9 mouse cellular contexts compared by ENCODE assay signal in the genomic region with DNA sequence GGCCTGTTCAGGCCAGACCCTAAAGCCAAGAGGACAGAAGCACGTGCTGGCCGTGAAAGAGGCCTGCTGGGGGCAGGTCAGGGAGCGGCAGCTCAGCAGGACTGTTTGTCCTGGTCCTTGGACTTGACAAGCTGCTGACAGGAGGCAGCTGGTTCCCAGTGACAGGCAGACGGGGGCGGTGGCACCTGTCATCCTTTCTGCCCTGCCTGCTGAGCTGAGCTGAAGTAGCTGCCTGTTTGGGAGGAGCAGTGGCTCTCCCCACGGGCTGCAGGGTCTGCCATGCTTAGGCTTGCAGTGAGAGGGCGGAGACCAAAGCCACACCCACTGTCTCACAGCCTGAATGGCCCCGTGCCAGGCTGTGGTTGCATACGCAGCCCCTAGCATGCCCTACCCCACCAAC. TPM values are rescaled to one million over a fixed set of nuclear protein-coding genes. Genes with fewer than 3 reads are reported as not detected.
DNase-seq lines count a peak whose midpoint lies in the region; ATAC-seq lines count a peak whose summit lies in the region.
"Had no signal": no experiment of that assay in that cellular context is flagged by ENCODE, and none has a peak within 500 bp of the region (broad histone marks: within the 10 kb centered on the region; RNA-seq: fewer than 3 reads in every experiment).

No protein-coding gene starts in this region.

- intact Hi-C loops in heart, postnatal 36 days (cut with DNase I): loop anchor here (2.0 kb wide), 2 partner anchors 22 to 76 kb away; no protein-coding TSS in a partner anchor
- intact Hi-C loops in left cerebral cortex, postnatal 25 days (cut with DNase I): no loop called here

- 0 out of 2 replicates have a peak overlapping the region, but pooled peaks have one; percentile 26 for H3K9ac ChIP-seq in stomach, embryonic 16.5 days (ENCODE audit: low read length)
- H3K9ac ChIP-seq: liver, embryonic 14.5 days had no signal

- peak; percentile 70 for ATAC-seq in frontal cortex, adult (ENCODE audit: low TSS enrichment)
- peak; percentile 77 for ATAC-seq in stomach, embryonic 16.5 days (ENCODE audit: insufficient read depth, low FRiP score)

- H3K4me3 ChIP-seq in stomach, embryonic 16.5 days (replicated peaks; ENCODE audit: low read length): no peak overlapping the region

- no peak overlapping the region for H3K27ac ChIP-seq in stomach, embryonic 16.5 days (ENCODE audit: low read length)
- H3K27ac ChIP-seq: liver, embryonic 14.5 days had no signal

- no peaks in the 10 kb centered on the region for H3K9me3 ChIP-seq in stomach, embryonic 16.5 days (replicated peaks; ENCODE audit: control insufficient read depth, low read length)

- peak; percentile 72 for DNase-seq in NIH3T3 (ENCODE audit: low read depth)
- peak; percentile 78 for DNase-seq in cerebellum, adult 9-10 months
- peak; percentile 44 to 56 for DNase-seq in heart, postnatal 36 days
- peak; percentile 42 to 53 for DNase-seq in left cerebral cortex, postnatal 25 days (ENCODE audit: low spot score in 2 of 2)
- DNase-seq in mesoderm, embryonic 11.5 days (ENCODE audit: low read depth, low spot score): peak; percentile 43
- DNase-seq in B cell, adult 2 months: no peak

- no peaks in the 10 kb centered on the region for H3K36me3 ChIP-seq in stomach, embryonic 16.5 days (ENCODE audit: control insufficient read depth, insufficient read depth, low read length)

- WGBS in stomach, embryonic 16.5 days: 5% methylated on average over 9 of the region's 9 CpGs

- H3K4me1 ChIP-seq in stomach, embryonic 16.5 days (ENCODE audit: control insufficient read depth, insufficient read depth, low read length): peaks cover 11% of the 10 kb centered on the region

- no peaks in the 10 kb centered on the region for H3K27me3 ChIP-seq in stomach, embryonic 16.5 days (ENCODE audit: control insufficient read depth, insufficient read depth, low read length)

- H3K4me2 ChIP-seq in stomach, embryonic 16.5 days (ENCODE audit: low read depth, low read length): no peak overlapping the region

RNA-seq across cellular contexts. Expression of a gene that starts 50.4 kb away (rescaled TPM):
- not detected for total RNA-seq in heart, postnatal 36 days (2021)
- not detected for total RNA-seq in left cerebral cortex, postnatal 25 days (2021)
- polyA plus RNA-seq in stomach, embryonic 16.5 days (2015; fragmentation: Nextera tagmentation; extraction: Ambion mirVana): 0.19 TPM in 1 of 2 replicates, not detected in the other

RNA-seq across cellular contexts. Expression of a gene that starts 57.3 kb away (rescaled TPM):
- 100 to 1,000 TPM; 219 to 225 TPM for total RNA-seq in heart, postnatal 36 days (2021)
- total RNA-seq in left cerebral cortex, postnatal 25 days (2021): 100 to 1,000 TPM; 232 to 248 TPM
- polyA plus RNA-seq in stomach, embryonic 16.5 days (2015; fragmentation: Nextera tagmentation; extraction: Ambion mirVana): 335 and 376 TPM in 2 replicates

Comparison
In these comparisons a context has a peak if more than half of its experiments do, and no peak if none do; other contexts are left out.
1. DNase-seq: peak in NIH3T3 (single experiment), cerebellum, adult 9-10 months (single experiment), heart, postnatal 36 days (2 of 2), left cerebral cortex, postnatal 25 days (2 of 2) and mesoderm, embryonic 11.5 days (single experiment); none in B cell, adult 2 months (0 of 2).